Mouse (Mus musculus) testis, adult 2 months (tissue): ENCODE results near the gene Atg2a. TPM values are rescaled to one million over a fixed set of nuclear protein-coding genes. Genes with fewer than 3 reads are reported as not detected.

Experiments
- H3K27ac ChIP-seq: fragments of 200-500 bp; 2 replicates; pipeline ENCODE4 v1.5.1; 2012; ENCODE audit warnings: low read depth, low read length; ENCODE audit not compliant: control insufficient read depth, insufficient read depth
- H3K27me3 ChIP-seq: fragments of 200-500 bp; 2 replicates; pipeline ENCODE4 v1.6.1; 2012; ENCODE audit warnings: mild to moderate bottlenecking, low read length, moderate library complexity; ENCODE audit not compliant: control insufficient read depth, insufficient read depth
- H3K36me3 ChIP-seq: fragments of 200-500 bp; 2 replicates; pipeline ENCODE4 v1.6.1; 2012; ENCODE audit warnings: mild to moderate bottlenecking, low read length; ENCODE audit not compliant: control insufficient read depth, insufficient read depth
- H3K4me1 ChIP-seq: fragments of 200-500 bp; 2 replicates; pipeline ENCODE4 v1.6.1; 2012; ENCODE audit warnings: low read length; ENCODE audit not compliant: control insufficient read depth, insufficient read depth
- H3K4me3 ChIP-seq: fragments of 200-500 bp; 2 replicates; pipeline ENCODE4 v1.5.1; 2012; ENCODE audit warnings: low read depth, mild to moderate bottlenecking, low read length, moderate library complexity, mixed read lengths; ENCODE audit not compliant: control insufficient read depth
- CTCF ChIP-seq: fragments of 200-500 bp; IDR thresholded peaks from 2 replicates; pipeline ENCODE4 v1.5.1; 2012; ENCODE audit warnings: low read depth, mild to moderate bottlenecking, inconsistent platforms, low read length, moderate library complexity; ENCODE audit not compliant: control insufficient read depth, insufficient read depth, insufficient replicate concordance
- POLR2A ChIP-seq: fragments of 200-500 bp; IDR thresholded peaks from 2 replicates; pipeline ENCODE4 v1.6.1; 2012; ENCODE audit warnings: low read depth, mild to moderate bottlenecking, inconsistent platforms, low read length, moderate library complexity; ENCODE audit not compliant: control insufficient read depth
- polyA plus RNA-seq: library from polyadenylated mRNA; depleted of rRNA; stranded (reverse); fragments of >200 nt; gene quantifications from 2 replicates; pipeline ENCODE4 v1.2.3, GENCODE M21; 2012

Atg2a gene
- polyA plus RNA-seq, 1 experiment, result 40.5 TPM

DNA sequence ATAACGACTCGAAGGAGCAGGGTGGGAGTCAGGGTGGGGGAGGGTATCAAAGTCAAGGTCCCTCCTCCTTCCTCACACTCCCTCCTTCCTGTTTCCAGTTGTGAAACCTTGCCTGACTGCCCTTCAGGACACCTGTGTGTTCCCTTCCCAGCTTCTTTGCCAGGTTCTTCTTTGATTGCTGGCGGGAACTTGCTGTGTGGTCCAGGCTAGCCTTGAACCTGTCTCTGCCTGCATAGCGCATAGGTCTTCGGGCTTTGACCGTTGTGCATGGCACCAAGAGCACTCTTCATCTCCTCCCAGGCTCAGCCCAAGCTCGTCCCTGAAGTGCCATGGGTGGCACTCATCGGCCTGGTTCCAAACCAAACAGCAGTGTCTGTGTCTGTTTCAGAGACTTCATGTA is 23.5 kb downstream of the Atg2a start:
- no peak for TF ChIP-seq POLR2A
- Histone ChIP-seq H3K27ac (no peak overlapping the region), H3K36me3 (no peaks in the 10 kb centered on the region; the same call in 1 of the 2 replicates), H3K4me3 (no peak overlapping the region), H3K27me3 (no peaks in the 10 kb centered on the region), H3K4me1 (no peaks in the 10 kb centered on the region)

DNA sequence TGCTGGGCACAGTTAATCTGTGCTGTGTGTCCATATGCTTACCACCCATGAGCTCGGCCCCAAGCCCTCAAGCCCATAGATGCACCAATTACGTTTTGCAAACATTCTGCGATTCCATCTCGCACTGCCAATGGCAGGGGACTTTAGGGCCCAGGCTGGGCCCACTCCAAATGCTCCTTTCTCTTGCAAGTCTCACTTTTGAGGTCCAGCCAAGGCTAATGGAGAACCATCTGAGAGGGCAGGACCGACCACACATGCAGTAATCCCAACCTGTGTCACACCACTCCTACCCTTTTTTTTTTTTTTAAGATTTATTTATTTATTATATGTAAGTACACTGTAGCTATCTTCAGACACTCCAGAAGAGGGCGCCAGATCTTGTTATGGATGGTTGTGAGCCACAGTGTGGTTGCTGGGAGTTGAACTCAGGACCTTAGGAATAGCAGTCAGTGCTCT is 24.3 kb downstream of the Atg2a start:
- Histone ChIP-seq H3K4me3 (no peak overlapping the region), H3K36me3 (no peaks in the 10 kb centered on the region; the same call in 1 of the 2 replicates), H3K4me1 (no peaks in the 10 kb centered on the region), H3K27ac (no peak overlapping the region), H3K27me3 (no peaks in the 10 kb centered on the region)
- no peak for TF ChIP-seq POLR2A
- no peak for TF ChIP-seq CTCF

DNA sequence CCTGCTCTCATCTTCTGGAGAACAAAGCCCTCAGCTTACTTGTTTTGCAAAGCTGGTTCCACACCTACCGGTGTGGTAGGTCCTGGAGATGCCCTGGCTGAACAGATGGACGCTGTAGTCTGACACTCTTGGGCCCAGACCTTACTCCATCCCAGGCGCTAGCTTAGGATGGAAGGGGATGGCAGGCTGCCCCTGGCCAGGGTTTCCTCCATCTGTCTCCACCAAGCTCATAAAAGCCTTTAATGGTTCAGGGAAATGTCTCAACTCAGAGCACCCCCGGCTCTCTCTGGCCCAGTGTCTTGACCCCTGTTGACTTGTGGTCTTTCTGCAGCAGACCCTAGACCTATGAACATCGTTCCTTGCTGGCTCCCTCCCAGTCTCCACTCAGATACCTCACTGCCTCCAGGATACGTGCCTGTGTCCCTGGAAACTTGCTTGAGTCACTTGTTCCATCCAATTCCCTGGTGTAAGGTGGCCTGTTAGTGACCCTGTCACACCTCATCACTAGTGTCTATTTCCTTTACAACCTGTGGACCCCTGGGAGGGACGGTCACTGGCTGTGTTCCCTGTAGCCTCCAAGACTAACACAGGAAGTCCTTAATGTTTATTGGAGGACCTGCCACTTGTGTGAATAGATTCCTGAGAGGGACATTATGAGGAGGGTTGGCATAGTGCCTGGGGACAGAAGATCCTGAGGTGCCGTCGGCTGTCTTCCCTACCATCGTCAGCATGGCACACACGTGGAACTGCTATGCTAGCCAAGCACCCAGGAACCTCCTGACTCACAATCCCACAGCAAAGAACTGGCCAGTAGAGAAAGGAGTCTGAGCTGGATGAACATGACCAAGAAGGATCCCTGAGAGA is 26.1 kb downstream of the Atg2a start:
- TF ChIP-seq CTCF (no peak), POLR2A (no peak)
- Histone ChIP-seq H3K27ac (no peak overlapping the region), H3K4me1 (no peaks in the 10 kb centered on the region), H3K4me3 (no peak overlapping the region), H3K36me3 (no peaks in the 10 kb centered on the region), H3K27me3 (no peaks in the 10 kb centered on the region)

DNA sequence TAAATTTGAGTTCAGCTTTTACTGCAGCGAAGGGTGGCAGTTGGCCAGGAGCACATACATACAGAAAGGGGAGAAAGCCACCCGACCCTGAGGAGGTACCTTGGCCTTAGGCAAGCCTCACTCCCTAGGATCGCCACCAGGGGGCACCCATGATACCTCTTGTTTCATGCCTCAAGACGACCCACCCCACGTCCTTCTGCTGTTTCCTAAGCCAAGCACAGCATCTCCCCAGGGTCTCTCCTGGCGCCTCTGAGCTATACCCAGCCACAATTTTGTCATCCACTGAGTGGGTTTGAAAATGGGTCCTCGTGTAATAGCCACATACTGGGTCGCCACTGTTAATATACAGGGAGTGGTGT is 26.7 kb downstream of the Atg2a start:
- no peaks in the 10 kb centered on the region for H3K36me3 ChIP-seq
- H3K4me1 ChIP-seq, result no peaks in the 10 kb centered on the region
- no peaks in the 10 kb centered on the region for H3K27me3 ChIP-seq
- H3K27ac ChIP-seq, result no peak overlapping the region
- peak; percentile 91; the same call in 1 of the 2 replicates for TF ChIP-seq CTCF
- no peak for TF ChIP-seq POLR2A
- H3K4me3 ChIP-seq, result no peak overlapping the region

DNA sequence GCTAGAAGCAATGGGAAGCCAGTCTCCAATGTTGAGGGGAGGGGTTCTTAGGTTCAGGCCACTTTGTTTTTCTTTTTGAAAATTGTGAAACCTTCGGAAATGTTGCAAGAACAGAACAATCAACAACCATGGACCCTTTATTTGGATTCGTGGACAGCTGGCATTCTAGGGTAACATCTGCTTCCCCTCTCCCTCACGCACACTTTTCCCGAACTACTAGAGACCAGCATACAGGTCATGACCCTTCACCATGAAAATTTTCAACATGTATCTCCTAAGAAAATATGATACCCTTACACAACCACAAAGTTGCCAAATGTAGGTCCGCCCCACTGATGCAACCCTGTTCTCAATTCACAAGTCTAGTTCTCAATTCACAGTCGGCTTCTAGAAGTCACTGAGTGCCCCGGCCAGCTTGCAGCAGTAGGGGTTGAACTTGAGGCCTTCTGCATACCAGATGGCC is 27.2 kb downstream of the Atg2a start:
- no peak for TF ChIP-seq CTCF
- no peak for TF ChIP-seq POLR2A
- Histone ChIP-seq H3K4me3 (no peak overlapping the region), H3K4me1 (peaks cover 2% of the 10 kb centered on the region; the same call in 1 of the 2 replicates), H3K27ac (no peak overlapping the region), H3K27me3 (no peaks in the 10 kb centered on the region), H3K36me3 (no peaks in the 10 kb centered on the region)

DNA sequence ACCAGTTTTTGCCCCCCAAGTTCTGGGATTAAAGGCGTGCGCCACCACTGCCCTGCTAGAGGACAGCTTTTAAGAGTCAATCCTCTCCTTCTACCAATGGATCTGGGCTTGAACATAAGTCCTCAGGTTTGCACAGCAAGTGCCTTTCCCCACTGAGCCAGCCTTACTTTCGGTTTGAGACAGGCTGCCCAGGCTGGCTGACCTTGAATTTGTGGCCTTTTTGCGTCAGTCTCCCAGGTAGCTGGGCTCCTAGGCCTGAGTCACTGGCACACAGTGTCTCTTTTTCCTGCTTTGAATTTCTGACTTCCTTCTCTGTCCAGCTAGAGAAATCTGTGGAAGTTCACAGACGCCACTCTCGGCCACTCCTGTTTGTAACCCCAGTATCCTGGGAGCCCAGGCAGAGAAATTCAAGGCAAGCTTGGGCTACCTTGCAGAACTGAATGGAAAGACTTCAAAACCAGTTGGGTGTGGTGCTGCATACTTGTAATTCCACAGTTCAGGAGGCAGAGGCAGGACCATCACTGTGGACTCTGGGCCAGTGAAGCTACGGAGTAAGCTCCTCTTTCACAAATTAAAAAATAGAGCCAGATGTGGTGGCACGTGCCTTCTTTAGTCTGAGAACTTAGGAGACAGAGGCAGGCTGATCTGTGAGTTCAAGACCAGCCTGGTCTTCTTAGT is 28.5 kb downstream of the Atg2a start:
- Histone ChIP-seq H3K4me1 (peaks cover 4% of the 10 kb centered on the region; the same call in 1 of the 2 replicates), H3K4me3 (no peak overlapping the region), H3K27me3 (no peaks in the 10 kb centered on the region), H3K36me3 (no peaks in the 10 kb centered on the region), H3K27ac (no peak overlapping the region)
- TF ChIP-seq POLR2A (no peak), CTCF (no peak)

DNA sequence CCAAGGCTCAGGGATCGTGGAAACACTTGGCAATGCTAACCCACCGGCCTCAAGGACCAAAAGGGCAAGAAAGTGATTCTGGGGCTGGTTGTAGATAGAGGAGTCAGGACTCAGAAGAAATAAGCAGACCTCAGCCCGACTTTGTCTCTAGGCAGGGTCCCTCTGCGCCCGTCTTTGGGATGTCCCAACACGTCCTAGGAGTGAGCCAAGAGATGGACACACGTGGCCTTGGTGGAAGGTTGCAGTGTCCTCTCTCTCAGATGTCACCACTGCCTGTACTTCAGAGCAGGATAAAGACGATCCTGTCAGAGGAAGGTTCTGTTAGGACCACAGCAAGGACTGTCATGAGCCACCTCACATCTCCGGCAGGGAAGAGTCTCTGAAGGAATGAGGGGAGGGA is 29.2 kb downstream of the Atg2a start:
- H3K27ac ChIP-seq, result no peak overlapping the region
- TF ChIP-seq POLR2A (no peak), CTCF (no peak)
- H3K36me3 ChIP-seq, result no peaks in the 10 kb centered on the region
- no peak overlapping the region for H3K4me3 ChIP-seq
- H3K27me3 ChIP-seq, result no peaks in the 10 kb centered on the region
- H3K4me1 ChIP-seq, result peaks cover 5% of the 10 kb centered on the region
